Mouse (Mus musculus): ENCODE data around the gene Hey2. TPM values are rescaled to one million over a fixed set of nuclear protein-coding genes. Genes with fewer than 3 reads are reported as not detected.

Gene Hey2
- 3.8 TPM for polyA plus RNA-seq (2015; fragmentation: Illumina TruSeq; extraction: RNeasy Lipid Tissue Mini Kit (QIAGEN cat#74804); ENCODE audit: low read depth, low replicate concordance)

GRCm38 (mm10) chr10:30842643-30843437 is at the start of gene Hey2:
TSS of gene Hey2 (minus strand) at chr10:30842801.

GRCm38 (mm10) chr10:30802681-30803586 is 39.7 kb downstream of the Hey2 start, which contains the start of gene Ncoa7:
TSS of gene Ncoa7 (minus strand) at chr10:30803326.

Other genes starting within 250 kb of the Hey2 start
- 8.6 TPM for gene Trmt11, start 242.1 kb downstream of the Hey2 start, polyA plus RNA-seq (2015; fragmentation: Illumina TruSeq; extraction: RNeasy Lipid Tissue Mini Kit (QIAGEN cat#74804); ENCODE audit: low read depth, low replicate concordance)
- 37.2 TPM for gene Hint3, start 213.2 kb downstream of the Hey2 start, polyA plus RNA-seq (2015; fragmentation: Illumina TruSeq; extraction: RNeasy Lipid Tissue Mini Kit (QIAGEN cat#74804); ENCODE audit: low read depth, low replicate concordance)
- 78.5 TPM for gene Ncoa7, start 39.5 kb downstream of the Hey2 start, polyA plus RNA-seq (2015; fragmentation: Illumina TruSeq; extraction: RNeasy Lipid Tissue Mini Kit (QIAGEN cat#74804); ENCODE audit: low read depth, low replicate concordance)